Mouse (Mus musculus) B cell, adult 2 months (primary cell): ENCODE measurements around the gene Olfr522.
"Not testable (repeated sequence)": the region's sequence is repeated elsewhere in the genome, so short reads cannot be mapped to it uniquely, and the experiment has no call there.

Source experiments
- DNase-seq, 2 experiments: peaks; one replicate each; pipeline ENCODE4 v3.0.0; 2022

The Olfr522 gene

GRCm38 (mm10) chr7:140154218-140154927 is 10.2 kb downstream of the Olfr522 start, which contains the start of gene Sprn:
TSS of gene Sprn (minus strand) at chr7:140154877.
- DNase-seq, result no peak

GRCm38 (mm10) chr7:140153829-140154217 is 10.7 kb downstream of the Olfr522 start:
- no peak for DNase-seq

- DNase-seq, result no peak
Measured at GRCm38 (mm10) chr7:140153383-140153782, 11.2 kb downstream of the Olfr522 start.

GRCm38 (mm10) chr7:140144550-140144949 is 20.0 kb downstream of the Olfr522 start:
- no peak for DNase-seq

- DNase-seq, result peak; percentile 78 to 81
Measured at GRCm38 (mm10) chr7:140141350-140141749, 23.2 kb downstream of the Olfr522 start.

- DNase-seq, result no peak
Measured at GRCm38 (mm10) chr7:140138021-140138310, 26.6 kb downstream of the Olfr522 start.

- peak; percentile 96 to 98 for DNase-seq
Measured at GRCm38 (mm10) chr7:140137135-140138020, 27.2 kb downstream of the Olfr522 start, which contains the start of gene Mtg1. TSS of gene Mtg1 (plus strand) at chr7:140137564.

- DNase-seq, result no peak
Measured at GRCm38 (mm10) chr7:140135106-140135770, 29.3 kb downstream of the Olfr522 start.

GRCm38 (mm10) chr7:140134033-140134432 is 30.5 kb downstream of the Olfr522 start:
- not testable (repeated sequence) for DNase-seq

GRCm38 (mm10) chr7:140132184-140132583 is 32.4 kb downstream of the Olfr522 start:
- DNase-seq, result not testable (repeated sequence)

- DNase-seq, result no peak
Measured at GRCm38 (mm10) chr7:140127911-140128310, 36.7 kb downstream of the Olfr522 start.

- no peak for DNase-seq
Measured at GRCm38 (mm10) chr7:140126934-140127333, 37.6 kb downstream of the Olfr522 start.

GRCm38 (mm10) chr7:140126022-140126350 is 38.6 kb downstream of the Olfr522 start:
- DNase-seq, result no peak

- peak; percentile 92 to 95 for DNase-seq
Measured at GRCm38 (mm10) chr7:140125278-140126021, 39.1 kb downstream of the Olfr522 start.

GRCm38 (mm10) chr7:140124382-140124781 is 40.2 kb downstream of the Olfr522 start:
- DNase-seq, result no peak

- no peak for DNase-seq
Measured at GRCm38 (mm10) chr7:140122765-140123164, 41.8 kb downstream of the Olfr522 start.

- DNase-seq, result no peak
Measured at GRCm38 (mm10) chr7:140121338-140121910, 43.1 kb downstream of the Olfr522 start.

- no peak for DNase-seq
Measured at GRCm38 (mm10) chr7:140120484-140120883, 44.1 kb downstream of the Olfr522 start.

- DNase-seq, result peak; percentile 90 to 92
Measured at GRCm38 (mm10) chr7:140116329-140117054, 48.1 kb downstream of the Olfr522 start, which contains the start of gene Echs1. TSS of gene Echs1 (minus strand) at chr7:140116476.

GRCm38 (mm10) chr7:140115583-140116328 is 48.8 kb downstream of the Olfr522 start, which contains the start of gene Paox:
TSS of gene Paox (plus strand) at chr7:140115799.
- DNase-seq, result peak in 1 of 2 experiments; percentile 9

- DNase-seq, result no peak
Measured at GRCm38 (mm10) chr7:140111943-140112342, 52.6 kb downstream of the Olfr522 start.
